Mouse (Mus musculus): ENCODE results near the gene Tbca. TPM values are rescaled to one million over a fixed set of nuclear protein-coding genes. Genes with fewer than 3 reads are reported as not detected.

Tbca gene
- polyA plus RNA-seq, 1 experiment from 2014 or later: 216 TPM

DNA sequence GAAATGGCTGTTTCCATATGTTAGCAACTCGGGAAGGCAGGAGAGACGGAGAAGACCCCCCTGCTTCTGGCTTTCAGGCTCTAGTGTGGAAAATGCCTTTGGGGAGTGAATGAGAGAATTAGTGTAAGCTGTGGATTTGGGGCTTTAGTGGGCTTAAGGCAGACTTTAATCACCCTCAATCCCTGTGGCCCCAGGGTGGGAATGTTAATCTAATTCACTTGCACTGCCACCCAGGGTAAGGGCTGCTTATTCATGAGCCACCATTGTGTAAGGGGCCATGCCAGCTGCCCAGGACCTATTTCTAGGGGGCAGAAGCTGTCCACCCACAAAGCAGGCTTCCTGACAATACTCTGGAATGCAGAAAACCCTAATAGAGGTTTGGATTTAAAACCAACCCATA, 78.2 kb downstream of the Tbca start:
- H3K4me1 ChIP-seq (ENCODE audit: control insufficient read depth, insufficient read depth, low read length): peaks cover 7% of the 10 kb centered on the region; the same call in 1 of the 2 replicates
- no peak overlapping the region for H3K4me2 ChIP-seq (ENCODE audit: low read depth, low read length)
- ATAC-seq: no peak
- WGBS: 20% methylated on average over 2 of the region's 2 CpGs
- peaks cover 50% of the 10 kb centered on the region for H3K27me3 ChIP-seq (replicated peaks; ENCODE audit: control insufficient read depth, insufficient read depth, low read length)
- H3K27ac ChIP-seq (ENCODE audit: low read length): no peak overlapping the region
- H3K36me3 ChIP-seq (ENCODE audit: control insufficient read depth, insufficient read depth, low read length): no peaks in the 10 kb centered on the region
- no peaks in the 10 kb centered on the region for H3K9me3 ChIP-seq (ENCODE audit: control insufficient read depth, low read length)
- no peak overlapping the region for H3K4me3 ChIP-seq (ENCODE audit: low read length)
- no peak overlapping the region for H3K9ac ChIP-seq (ENCODE audit: low read depth, low read length)

DNA sequence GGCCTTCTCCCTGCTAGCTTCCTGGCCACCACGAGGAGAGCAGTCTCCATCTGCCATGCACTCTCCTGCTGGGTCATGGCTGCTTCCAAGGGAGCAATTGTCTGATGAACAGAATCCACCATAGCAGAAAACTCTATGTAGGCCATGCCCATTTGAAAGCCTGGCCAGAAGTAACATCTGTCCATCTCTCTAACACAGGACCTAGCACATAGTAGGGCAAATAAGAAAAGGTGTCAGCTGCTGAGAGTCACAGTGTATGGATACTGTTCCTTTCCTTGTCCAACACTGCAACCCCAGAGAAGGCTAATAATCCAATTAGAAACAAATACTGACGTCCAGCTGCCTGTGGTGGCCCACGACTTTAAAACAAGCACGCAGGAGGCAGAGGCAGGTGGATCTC, 79.1 kb downstream of the Tbca start:
- no peak overlapping the region for H3K9ac ChIP-seq (ENCODE audit: low read depth, low read length)
- peaks cover 57% of the 10 kb centered on the region for H3K27me3 ChIP-seq (replicated peaks; ENCODE audit: control insufficient read depth, insufficient read depth, low read length)
- H3K4me1 ChIP-seq (ENCODE audit: control insufficient read depth, insufficient read depth, low read length): peaks cover 7% of the 10 kb centered on the region; the same call in 1 of the 2 replicates
- no peaks in the 10 kb centered on the region for H3K36me3 ChIP-seq (ENCODE audit: control insufficient read depth, insufficient read depth, low read length)
- ATAC-seq: no peak
- H3K4me2 ChIP-seq (ENCODE audit: low read depth, low read length): no peak overlapping the region
- no peaks in the 10 kb centered on the region for H3K9me3 ChIP-seq (ENCODE audit: control insufficient read depth, low read length)
- H3K4me3 ChIP-seq (ENCODE audit: low read length): no peak overlapping the region
- no peak overlapping the region for H3K27ac ChIP-seq (ENCODE audit: low read length)
- WGBS: 52% methylated on average over 4 of the region's 4 CpGs

DNA sequence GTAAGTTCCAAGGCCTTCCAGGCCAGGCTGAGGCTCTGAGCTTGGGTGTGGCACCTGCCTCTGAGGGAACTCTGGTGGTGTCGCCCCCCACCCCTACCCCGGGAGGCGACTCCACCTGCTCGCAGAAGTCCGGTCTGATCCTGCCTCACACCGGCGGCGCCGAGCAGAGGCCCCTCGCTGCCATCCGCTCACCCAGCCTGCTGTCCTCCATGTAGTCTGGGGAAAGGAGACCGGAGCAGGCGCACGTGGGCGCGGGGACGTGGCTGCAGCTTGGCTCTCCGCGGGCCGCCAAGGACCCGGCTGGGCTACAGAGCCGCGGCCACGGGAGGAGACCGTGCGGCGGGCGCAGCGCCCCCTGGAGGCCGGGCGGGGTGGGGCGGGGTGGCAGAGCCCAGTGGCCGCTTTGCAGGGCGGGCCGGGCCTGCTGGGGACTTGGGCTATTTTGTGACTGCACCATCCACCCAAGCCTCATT, 79.8 kb downstream of the Tbca start:
- Histone ChIP-seq H3K9ac (ENCODE audit: low read depth, low read length) (peak overlapping the region; percentile 50; the same call in 1 of the 2 replicates), H3K36me3 (ENCODE audit: control insufficient read depth, insufficient read depth, low read length) (no peaks in the 10 kb centered on the region), H3K4me2 (ENCODE audit: low read depth, low read length) (peak overlapping the region; percentile 78), H3K4me1 (ENCODE audit: control insufficient read depth, insufficient read depth, low read length) (peaks cover 7% of the 10 kb centered on the region; the same call in 1 of the 2 replicates), H3K27me3 (replicated peaks; ENCODE audit: control insufficient read depth, insufficient read depth, low read length) (peaks cover 62% of the 10 kb centered on the region), H3K4me3 (ENCODE audit: low read length) (peak overlapping the region; percentile 43), H3K27ac (ENCODE audit: low read length) (no peak overlapping the region), H3K9me3 (ENCODE audit: control insufficient read depth, low read length) (no peaks in the 10 kb centered on the region)
- WGBS: 2% methylated on average over 26 of the region's 35 CpGs
- peak; percentile 90 for ATAC-seq

DNA sequence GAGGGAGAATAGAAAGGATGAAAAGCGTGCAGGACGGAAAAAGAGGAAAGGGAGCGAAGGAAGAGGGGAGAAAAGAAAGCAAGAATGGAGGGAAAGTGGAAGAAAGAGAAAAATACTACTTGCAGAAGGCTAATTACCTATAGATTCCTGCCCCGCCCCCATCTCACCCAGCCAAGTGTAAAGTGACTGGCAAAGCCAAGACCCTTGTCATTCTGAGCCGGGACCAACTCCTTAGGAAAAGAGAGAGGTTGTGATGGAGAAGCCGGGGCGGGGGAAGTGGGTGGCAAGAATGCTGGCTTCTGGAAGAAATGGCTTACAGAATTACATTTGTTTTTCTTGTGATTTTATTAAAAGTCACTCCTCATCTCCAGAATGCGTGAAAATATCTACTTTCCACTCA, 80.8 kb downstream of the Tbca start:
- Histone ChIP-seq H3K9me3 (ENCODE audit: control insufficient read depth, low read length) (no peaks in the 10 kb centered on the region), H3K4me2 (ENCODE audit: low read depth, low read length) (no peak overlapping the region), H3K27me3 (replicated peaks; ENCODE audit: control insufficient read depth, insufficient read depth, low read length) (peaks cover 66% of the 10 kb centered on the region), H3K36me3 (ENCODE audit: control insufficient read depth, insufficient read depth, low read length) (no peaks in the 10 kb centered on the region), H3K4me3 (ENCODE audit: low read length) (no peak overlapping the region), H3K9ac (ENCODE audit: low read depth, low read length) (no peak overlapping the region), H3K4me1 (ENCODE audit: control insufficient read depth, insufficient read depth, low read length) (peaks cover 7% of the 10 kb centered on the region; the same call in 1 of the 2 replicates), H3K27ac (ENCODE audit: low read length) (no peak overlapping the region)
- no peak for ATAC-seq
- WGBS: 6% methylated on average over 8 of the region's 8 CpGs

DNA sequence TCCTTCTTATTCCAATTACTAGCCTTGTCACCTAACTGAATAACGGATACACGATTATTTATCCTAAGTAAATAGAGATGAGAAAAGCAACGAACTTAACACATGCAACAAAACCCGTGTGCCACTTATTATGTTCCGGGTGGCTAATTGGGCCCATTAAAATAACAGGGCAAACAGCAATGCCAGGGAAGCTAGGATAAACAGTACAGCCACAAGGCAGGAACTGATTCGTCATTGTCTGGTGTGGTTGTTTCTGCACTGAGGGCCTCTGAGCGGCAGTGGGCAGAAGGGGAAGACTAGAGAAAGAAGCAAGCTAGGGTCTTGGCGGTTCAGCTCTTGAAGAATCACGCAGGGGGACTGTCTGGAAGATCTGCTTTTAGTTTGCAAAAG, 81.4 kb downstream of the Tbca start:
- no peak overlapping the region for H3K27ac ChIP-seq (ENCODE audit: low read length)
- ATAC-seq: no peak
- H3K4me2 ChIP-seq (ENCODE audit: low read depth, low read length): no peak overlapping the region
- peaks cover 71% of the 10 kb centered on the region for H3K27me3 ChIP-seq (replicated peaks; ENCODE audit: control insufficient read depth, insufficient read depth, low read length)
- H3K9me3 ChIP-seq (ENCODE audit: control insufficient read depth, low read length): no peaks in the 10 kb centered on the region
- 3% methylated on average over 9 of the region's 9 CpGs for WGBS
- H3K4me1 ChIP-seq (ENCODE audit: control insufficient read depth, insufficient read depth, low read length): peaks cover 7% of the 10 kb centered on the region; the same call in 1 of the 2 replicates
- no peak overlapping the region for H3K4me3 ChIP-seq (ENCODE audit: low read length)
- no peak overlapping the region for H3K9ac ChIP-seq (ENCODE audit: low read depth, low read length)
- no peaks in the 10 kb centered on the region for H3K36me3 ChIP-seq (ENCODE audit: control insufficient read depth, insufficient read depth, low read length)

DNA sequence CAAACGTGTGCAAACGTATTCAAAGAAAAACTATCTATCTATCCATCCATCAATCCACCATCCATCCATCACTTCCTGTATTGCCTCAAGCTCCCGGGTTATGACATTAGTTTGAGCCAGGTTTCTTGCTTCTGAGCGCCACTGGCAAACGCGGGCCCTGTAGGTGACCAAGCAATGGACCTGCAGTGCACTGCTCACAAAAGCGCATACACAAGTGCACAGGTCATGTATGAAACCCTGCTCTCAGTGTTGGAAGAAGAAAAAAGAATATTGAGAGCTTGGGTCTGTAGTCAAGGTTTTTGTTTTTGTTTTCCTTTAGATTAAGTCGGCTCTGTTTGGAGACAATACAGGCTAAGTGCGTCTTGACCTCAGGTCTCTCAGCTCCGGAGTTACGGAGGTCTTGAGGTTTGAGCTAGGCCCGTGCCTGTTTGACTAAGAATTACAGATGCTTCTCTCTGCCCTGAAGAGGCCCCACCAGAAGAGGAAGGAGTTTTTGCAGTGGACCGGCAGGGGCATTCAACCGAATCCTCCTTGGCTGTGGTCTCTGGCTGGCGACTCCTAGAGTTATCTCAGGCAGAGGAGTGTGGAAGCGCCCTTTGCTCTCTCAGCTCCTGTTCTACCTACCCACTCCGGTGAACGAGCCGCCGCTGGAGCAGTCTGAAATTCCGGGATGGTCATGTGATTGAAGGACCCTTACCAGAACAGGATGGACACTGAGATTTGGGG, 81.9 kb downstream of the Tbca start:
- H3K4me3 ChIP-seq (ENCODE audit: low read length): no peak overlapping the region
- H3K4me1 ChIP-seq (ENCODE audit: control insufficient read depth, insufficient read depth, low read length): peaks cover 7% of the 10 kb centered on the region; the same call in 1 of the 2 replicates
- no peaks in the 10 kb centered on the region for H3K9me3 ChIP-seq (ENCODE audit: control insufficient read depth, low read length)
- H3K36me3 ChIP-seq (ENCODE audit: control insufficient read depth, insufficient read depth, low read length): no peaks in the 10 kb centered on the region
- 2% methylated on average over 21 of the region's 21 CpGs for WGBS
- no peak overlapping the region for H3K9ac ChIP-seq (ENCODE audit: low read depth, low read length)
- H3K27ac ChIP-seq (ENCODE audit: low read length): no peak overlapping the region
- ATAC-seq: no peak
- H3K4me2 ChIP-seq (ENCODE audit: low read depth, low read length): no peak overlapping the region
- peaks cover 75% of the 10 kb centered on the region for H3K27me3 ChIP-seq (replicated peaks; ENCODE audit: control insufficient read depth, insufficient read depth, low read length)

DNA sequence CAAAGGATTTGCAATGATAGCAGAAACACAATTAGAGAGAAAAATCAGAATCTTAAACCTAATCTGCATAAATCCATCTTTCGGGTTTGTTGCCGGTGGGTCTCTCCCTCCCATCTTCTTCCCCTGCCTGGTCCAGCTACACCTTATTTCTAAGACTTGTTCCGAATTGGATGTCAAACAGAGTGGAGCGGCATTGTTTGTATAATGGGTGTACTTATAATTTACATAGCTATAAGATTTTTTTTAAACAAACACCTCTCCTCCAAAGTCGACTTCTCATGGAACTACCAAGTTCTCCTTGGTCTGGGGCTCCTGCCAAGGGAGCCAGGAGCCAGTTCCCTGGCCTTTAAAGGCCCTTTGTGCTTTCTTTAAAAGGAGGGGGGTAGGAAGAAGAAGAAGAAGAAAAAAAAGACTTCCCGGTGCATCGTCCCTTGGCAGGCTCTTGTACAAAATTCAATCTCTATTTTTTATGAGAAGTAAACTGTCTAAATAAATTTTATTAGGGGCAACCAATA, 83.2 kb downstream of the Tbca start:
- Histone ChIP-seq H3K4me3 (ENCODE audit: low read length) (no peak overlapping the region), H3K9me3 (ENCODE audit: control insufficient read depth, low read length) (no peaks in the 10 kb centered on the region), H3K27ac (ENCODE audit: low read length) (no peak overlapping the region), H3K36me3 (ENCODE audit: control insufficient read depth, insufficient read depth, low read length) (no peaks in the 10 kb centered on the region), H3K4me1 (ENCODE audit: control insufficient read depth, insufficient read depth, low read length) (peaks cover 7% of the 10 kb centered on the region; the same call in 1 of the 2 replicates), H3K4me2 (ENCODE audit: low read depth, low read length) (no peak overlapping the region), H3K27me3 (replicated peaks; ENCODE audit: control insufficient read depth, insufficient read depth, low read length) (peaks cover 76% of the 10 kb centered on the region), H3K9ac (ENCODE audit: low read depth, low read length) (no peak overlapping the region)
- WGBS: 3% methylated on average over 7 of the region's 7 CpGs
- ATAC-seq: no peak

DNA sequence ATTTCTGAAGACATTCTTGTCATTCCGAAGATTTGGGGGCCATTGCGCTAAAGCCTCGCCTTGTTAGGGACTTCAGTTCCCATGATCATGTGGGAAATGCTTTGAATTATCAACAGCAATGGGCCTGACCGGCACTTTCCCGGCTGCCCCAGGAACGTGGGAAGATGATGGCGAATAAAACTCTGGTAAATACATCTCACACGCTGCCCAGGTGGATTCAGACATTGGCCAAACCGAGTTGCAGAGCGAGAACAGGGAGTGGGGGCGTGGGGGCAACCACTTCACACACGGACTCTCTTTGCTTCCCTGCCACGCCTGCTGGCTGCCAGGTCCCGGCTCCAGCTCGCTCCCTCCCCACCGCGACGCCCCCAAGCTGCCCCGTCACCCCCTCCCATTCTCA, 83.7 kb downstream of the Tbca start:
- 1% methylated on average over 19 of the region's 19 CpGs for WGBS
- Histone ChIP-seq H3K4me1 (ENCODE audit: control insufficient read depth, insufficient read depth, low read length) (peaks cover 7% of the 10 kb centered on the region; the same call in 1 of the 2 replicates), H3K27me3 (replicated peaks; ENCODE audit: control insufficient read depth, insufficient read depth, low read length) (peaks cover 76% of the 10 kb centered on the region), H3K27ac (ENCODE audit: low read length) (no peak overlapping the region), H3K9me3 (ENCODE audit: control insufficient read depth, low read length) (no peaks in the 10 kb centered on the region), H3K4me2 (ENCODE audit: low read depth, low read length) (no peak overlapping the region), H3K4me3 (ENCODE audit: low read length) (no peak overlapping the region), H3K36me3 (ENCODE audit: control insufficient read depth, insufficient read depth, low read length) (no peaks in the 10 kb centered on the region), H3K9ac (ENCODE audit: low read depth, low read length) (no peak overlapping the region)
- ATAC-seq: no peak

DNA sequence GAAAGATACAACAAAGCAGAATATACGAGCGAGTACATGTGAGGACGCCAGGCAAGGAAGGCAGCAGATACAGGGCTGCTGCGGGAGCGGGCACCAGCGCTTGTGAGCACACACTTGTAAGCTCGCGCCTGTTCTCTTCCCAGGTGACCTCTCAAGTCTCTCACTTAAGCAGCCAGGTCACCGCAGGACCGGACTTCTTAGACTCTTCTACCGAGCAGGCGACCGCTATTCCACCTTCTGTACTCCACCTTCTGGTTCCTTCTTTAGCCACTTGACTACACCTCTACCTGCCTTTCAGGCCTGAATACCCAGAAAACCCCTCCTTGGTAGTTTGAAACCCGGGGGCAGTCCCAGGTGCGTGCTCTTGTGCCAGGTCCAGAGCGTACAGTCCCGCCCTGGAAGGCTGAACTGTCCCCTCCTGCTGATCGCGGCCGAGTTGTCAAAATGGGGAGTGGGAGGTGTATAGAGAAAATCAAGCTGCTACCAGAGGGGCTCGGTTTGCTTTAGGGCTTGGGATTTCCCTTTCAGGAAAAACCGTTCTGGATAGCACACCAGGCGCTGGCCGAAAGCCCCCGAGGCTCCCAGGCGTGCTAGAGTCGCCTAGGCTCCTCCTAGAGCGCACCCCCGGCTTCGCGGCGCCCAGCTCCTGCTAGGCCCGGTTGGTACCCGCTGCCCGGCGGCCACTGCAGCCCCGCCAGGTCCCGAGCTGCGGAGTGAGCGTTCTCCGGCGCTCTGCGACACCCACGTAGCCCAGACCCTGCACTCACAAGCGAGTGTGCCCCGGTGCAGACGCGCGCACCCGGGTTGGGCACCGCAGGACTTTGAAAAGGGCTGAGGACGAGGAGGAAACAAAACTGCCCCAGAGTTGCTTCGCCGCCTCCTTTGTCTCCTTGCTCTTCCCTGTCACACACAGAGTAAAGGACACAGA, 84.7 kb downstream of the Tbca start:
- Histone ChIP-seq H3K36me3 (ENCODE audit: control insufficient read depth, insufficient read depth, low read length) (no peaks in the 10 kb centered on the region), H3K9me3 (ENCODE audit: control insufficient read depth, low read length) (no peaks in the 10 kb centered on the region), H3K4me1 (ENCODE audit: control insufficient read depth, insufficient read depth, low read length) (peaks cover 6% of the 10 kb centered on the region; the same call in 1 of the 2 replicates), H3K4me3 (ENCODE audit: low read length) (no peak overlapping the region), H3K27me3 (replicated peaks; ENCODE audit: control insufficient read depth, insufficient read depth, low read length) (peaks cover 73% of the 10 kb centered on the region), H3K27ac (ENCODE audit: low read length) (no peak overlapping the region), H3K4me2 (ENCODE audit: low read depth, low read length) (no peak overlapping the region), H3K9ac (ENCODE audit: low read depth, low read length) (no peak overlapping the region)
- WGBS: under 1% methylated on average over 54 of the region's 54 CpGs
- no peak for ATAC-seq

Data from intestine, embryonic 16.5 days (tissue).